Mouse (Mus musculus) thymus, adult 2 months (tissue): ENCODE measurements around the gene Syt13.

ENCODE experiments used
- CTCF ChIP-seq: fragments of 200-500 bp; IDR thresholded peaks from 2 replicates; pipeline ENCODE4 v1.5.1; 2012; ENCODE audit warnings: mild to moderate bottlenecking, control low read depth, low read length, moderate library complexity, borderline replicate concordance; ENCODE audit not compliant: control insufficient read depth, poor library complexity, insufficient read depth; ENCODE audit errors: extremely low read depth
- POLR2A ChIP-seq: fragments of 200-500 bp; IDR thresholded peaks from 2 replicates; pipeline ENCODE4 v1.6.1; 2012; ENCODE audit warnings: mild to moderate bottlenecking, low read length, control low read depth, moderate library complexity; ENCODE audit not compliant: control insufficient read depth, poor library complexity, insufficient read depth; ENCODE audit errors: extremely low read depth

- no peak for TF ChIP-seq CTCF
- TF ChIP-seq POLR2A, result no peak
Measured at GRCm38 (mm10) chr2:92935483-92935882, 20.6 kb downstream of the Syt13 start.
